Mouse (Mus musculus): ENCODE data around the gene Pbld1.
A peak's percentile ranks its signal among the peaks of the same experiment; 100 is the strongest.

Gene Pbld1

DNA sequence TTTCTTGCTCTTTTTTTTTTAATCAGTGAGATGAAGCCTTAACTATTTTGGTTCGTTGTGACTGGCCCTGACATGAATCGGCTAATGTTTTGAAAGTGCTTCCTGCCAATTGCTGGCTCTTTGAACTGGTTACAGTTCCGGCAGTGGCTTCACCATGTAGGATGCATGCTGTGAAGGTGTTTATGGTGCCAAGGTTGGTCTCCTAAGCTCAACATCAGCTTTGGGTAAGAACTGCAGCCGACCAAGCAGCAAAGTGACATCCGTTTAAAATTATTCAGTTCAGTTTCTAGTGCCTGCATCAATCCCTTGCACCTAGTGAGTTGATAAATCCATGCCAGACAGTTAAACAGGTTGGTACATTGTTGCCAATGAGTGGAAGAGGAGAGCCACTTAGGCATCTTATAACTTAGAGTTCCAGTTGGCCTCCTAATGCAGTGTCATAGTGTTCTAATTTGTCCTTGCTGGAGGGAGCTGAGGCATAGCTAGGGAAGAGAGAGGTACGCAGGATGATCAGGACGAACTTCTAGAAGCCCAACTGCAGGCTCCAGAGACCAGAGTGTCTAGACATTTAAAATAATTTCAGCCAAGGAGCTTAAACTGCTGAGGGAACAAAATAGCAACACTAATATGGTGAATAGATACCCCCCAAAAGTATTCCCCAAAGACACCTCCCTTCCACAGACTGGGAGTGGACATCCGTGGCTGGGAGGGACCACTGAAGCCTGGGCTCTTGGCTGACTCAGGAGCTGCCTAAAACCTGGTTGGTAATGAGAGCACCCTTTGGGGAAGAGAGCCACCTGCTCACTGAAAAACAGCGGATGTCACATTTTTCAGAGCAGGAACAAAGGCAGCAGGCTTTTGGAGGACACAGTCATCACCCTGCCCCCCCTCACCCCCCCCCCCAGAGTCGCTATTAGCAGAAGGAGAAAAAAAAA lies 32.9 kb downstream of the Pbld1 start:
- no peak for DNase-seq (ENCODE audit: extremely low spot score)

DNA sequence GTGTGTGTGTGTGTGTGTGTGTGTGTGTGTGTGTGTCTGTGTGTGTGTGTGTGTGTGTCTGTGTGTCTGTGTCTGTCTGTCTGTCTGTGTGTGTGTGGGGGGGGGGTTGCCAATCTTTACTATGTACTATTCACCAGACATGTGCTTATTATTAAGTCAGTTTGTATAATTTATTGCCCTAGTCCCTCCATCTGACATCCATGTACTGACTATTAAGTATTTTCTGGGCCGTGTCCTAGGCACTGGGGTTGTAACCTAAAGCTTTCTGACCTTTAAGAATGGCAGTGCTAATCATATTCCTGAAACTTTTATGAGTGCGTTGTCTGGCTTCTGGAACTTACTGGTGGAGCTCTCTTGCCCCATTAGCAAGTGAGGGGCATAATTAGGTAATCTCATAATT lies 36.8 kb downstream of the Pbld1 start:
- DNase-seq (ENCODE audit: extremely low spot score) = no peak

DNA sequence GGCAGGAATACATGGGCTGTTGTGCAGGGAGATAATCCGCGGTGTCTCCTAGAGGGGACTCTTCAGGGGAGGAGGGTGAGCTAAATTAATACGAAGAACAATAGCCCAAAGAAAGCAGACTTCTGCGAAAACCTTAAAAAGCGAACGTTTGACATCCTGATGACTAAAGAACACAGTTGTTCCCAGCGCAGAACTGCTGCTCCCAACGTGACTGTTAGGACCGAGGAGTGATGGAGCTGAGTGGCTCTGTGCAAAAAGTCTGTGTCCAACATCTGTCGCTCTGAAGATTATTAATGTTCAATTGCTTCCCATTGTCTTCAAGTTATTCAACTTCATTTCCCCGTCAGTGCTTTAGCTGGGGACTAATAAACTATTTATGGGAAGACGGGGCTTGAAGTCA lies 38.2 kb downstream of the Pbld1 start:
- DNase-seq (ENCODE audit: extremely low spot score) = no peak

DNA sequence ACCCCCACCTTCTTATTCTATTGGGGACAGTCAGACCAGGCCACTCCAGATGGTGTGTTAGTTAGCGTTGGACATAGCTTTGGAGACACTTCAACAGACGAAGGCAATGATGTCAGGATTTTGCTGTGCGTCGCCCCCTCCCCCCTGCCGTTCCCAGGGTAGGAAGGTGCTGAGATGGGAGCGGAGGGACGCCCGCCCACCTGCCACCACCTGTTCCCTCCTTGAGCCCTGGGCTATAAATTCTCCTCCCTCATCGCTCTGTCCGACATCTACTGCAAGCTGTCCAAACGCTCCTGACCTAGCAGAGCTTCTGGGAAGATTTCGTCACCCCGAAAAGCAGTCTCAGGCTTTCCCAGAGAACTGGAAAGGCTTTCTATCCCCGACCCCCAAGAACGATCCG lies 39.6 kb downstream of the Pbld1 start, which contains the start of gene Atoh7:
TSS of gene Atoh7 (plus strand) at position 131 of the 400 bp plus-strand sequence.
- DNase-seq (ENCODE audit: extremely low spot score) = no peak

DNA sequence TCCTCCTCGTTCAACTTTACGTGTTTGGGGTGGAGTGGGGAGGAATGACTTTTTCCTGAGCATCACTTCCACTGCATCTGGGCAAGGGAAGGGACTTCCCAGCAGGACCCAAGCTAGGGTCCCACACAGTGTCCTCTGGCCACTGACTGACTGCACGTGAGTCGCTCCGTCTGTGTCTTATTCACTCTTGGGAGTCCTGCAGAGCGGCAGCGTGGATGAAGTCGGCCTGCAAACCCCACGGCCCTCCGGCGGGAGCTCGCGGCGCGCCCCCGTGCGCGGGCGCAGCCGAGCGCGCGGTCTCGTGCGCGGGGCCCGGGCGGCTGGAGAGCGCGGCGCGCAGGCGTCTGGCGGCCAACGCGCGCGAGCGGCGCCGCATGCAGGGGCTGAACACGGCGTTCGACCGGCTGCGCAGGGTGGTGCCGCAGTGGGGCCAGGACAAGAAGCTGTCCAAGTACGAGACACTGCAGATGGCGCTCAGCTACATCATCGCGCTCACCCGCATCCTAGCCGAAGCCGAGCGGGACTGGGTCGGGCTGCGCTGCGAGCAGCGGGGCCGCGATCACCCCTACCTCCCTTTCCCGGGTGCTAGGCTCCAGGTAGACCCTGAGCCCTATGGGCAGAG lies 40.1 kb downstream of the Pbld1 start:
- peak; percentile 72 for DNase-seq (ENCODE audit: extremely low spot score)

DNA sequence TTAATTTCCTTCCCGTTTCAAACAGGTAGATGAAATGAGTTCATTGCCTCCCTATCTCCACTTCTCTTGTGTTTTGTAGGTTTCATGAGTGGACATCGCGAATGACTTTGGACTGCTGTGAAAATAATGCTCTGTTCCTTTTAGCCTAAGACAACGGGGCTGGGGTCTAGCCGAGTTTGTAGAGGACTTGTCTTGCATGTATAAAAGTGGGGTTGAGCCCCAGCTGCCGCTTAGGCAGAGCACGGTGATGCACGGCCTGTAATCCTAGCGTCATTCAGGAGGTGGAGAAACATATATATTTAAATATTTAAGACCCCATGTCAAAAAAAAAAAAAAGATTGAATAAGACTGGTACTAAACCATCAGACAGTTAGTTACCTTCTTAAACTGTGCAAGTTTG lies 40.7 kb downstream of the Pbld1 start:
- no peak for DNase-seq (ENCODE audit: extremely low spot score)

DNA sequence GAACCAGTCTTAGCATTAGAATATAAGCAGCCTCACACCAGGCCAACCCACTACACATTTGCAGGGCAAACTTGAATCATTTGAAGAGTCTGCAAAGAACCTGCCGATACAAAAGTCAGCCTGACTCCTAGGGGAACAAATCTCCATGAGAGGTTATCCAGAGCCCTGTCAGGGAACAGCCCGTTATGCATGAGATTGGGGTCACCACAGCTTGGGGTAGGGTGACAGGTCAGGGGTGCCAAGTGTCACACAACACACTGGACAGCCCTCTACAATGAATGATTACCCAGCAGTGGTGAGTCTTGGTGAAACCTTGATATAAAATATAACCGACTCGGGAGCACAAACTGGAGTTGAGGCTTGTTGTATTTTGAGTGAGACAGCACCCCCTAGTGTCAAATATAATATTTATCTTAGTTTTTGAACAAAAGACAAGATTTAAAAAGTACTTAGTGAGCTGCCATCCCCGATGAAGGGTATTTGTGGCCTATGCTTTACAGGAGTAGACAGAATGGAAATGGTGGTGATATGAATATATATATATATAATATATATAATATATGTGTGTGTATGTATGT lies 53.2 kb downstream of the Pbld1 start:
- DNase-seq (ENCODE audit: extremely low spot score) = peak; percentile 12

DNA sequence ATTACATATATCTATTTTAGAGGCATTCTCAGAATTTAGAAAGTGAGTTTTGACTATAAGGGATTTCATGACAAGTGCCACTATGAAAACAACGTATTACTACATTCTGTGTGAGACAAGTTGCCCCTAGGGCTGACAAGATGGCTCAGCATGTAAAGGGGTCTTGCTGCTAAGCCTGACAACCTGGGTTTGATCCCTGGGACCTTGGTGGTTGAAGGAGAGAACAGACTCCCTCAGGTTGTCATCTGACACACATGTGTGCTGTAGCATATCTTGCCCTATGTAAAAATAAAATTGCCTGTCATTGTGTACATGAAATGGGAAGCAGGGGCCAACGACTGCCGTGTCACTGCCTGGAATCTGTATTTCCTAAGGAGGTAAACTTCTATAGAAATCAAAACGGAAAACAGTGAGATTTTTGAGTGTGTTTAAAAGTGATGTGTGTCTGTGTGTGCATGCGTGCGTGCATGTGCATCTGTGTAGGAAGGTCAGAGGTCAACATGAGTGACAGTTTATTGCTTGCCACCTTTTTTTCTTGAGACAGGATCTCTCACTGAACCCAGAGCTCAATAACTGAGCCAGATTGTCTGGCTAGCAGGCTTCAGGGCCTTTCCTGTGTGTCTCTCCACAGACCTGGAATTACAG lies 53.9 kb downstream of the Pbld1 start:
- no peak for DNase-seq (ENCODE audit: extremely low spot score)

DNA sequence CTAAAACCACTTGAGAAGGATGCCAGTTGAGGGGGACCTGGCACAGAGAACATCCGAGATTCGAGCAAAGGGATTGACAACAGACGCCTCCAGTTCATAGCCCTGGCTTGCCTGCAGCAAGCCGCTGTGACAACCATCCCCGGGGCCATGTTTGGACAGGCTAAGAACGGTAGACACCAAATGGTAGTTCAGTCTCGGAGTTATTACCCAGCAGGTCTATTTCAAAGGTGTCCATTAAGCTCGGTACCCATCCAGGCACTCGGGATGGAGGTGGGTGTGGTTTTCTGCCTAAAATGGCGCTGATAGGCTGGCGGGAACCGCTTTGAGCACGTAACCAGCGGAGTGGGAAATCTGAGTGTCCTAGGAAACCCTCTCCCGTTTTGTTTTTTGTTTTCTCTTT lies 55.9 kb downstream of the Pbld1 start:
- no peak for DNase-seq (ENCODE audit: extremely low spot score)

DNA sequence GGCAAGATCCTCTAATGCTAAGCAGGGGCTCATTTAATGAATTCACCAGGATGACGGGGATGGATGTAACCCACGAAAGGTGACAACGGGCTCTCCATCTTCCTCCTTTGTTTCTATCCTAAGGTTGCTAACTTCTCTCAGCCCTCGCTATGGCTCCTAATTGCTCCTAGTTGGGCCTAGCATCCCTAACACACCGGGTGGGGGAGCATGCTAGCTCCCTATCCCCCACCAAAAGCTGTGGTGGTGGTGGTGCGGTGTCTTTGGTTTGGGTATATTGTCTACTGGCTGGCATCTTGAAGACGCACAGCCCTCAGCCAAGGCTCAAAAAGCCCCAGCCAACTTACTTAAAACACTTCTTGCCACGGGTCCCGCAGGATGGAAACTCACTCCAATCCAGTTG lies 56.4 kb downstream of the Pbld1 start:
- no peak for DNase-seq (ENCODE audit: extremely low spot score)

DNA sequence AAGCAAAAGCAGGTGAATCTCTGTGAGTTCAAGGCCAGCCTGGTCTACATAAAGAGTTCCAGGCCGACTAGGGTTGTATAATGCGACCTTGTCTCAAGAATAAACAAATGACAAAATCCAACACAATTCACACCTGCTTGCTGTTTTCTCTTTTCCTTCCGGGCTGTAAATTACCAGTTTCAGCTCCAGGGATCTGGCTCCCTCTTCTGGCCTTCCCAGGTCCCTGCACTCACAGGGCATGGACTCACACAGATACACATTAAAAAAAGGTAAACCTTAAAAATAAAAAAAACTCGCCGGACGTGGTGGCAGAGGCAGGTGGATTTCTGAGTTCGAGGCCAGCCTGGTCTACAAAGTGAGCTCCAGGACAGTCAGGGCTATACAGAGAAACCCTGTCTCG lies 57.6 kb downstream of the Pbld1 start:
- no peak for DNase-seq (ENCODE audit: extremely low spot score)

DNA sequence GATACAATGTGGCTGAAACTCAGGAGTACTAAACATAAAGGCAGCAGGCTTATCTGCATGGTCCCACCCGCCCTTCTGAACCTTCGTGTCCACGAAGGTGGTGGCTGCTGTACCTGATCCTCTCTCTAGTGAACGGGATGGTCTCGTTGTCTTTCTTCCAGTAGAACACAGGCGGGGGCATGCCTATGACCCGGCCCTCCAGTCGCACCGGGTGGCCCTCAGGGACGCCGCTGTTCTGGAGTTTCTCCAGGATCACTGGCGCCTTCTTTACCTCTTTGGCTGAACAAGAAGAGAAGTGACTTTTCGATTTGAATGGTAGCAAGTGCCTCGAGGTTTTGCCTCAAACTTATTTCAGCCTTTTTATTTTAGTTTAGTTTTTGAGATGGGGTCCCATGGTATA lies 60.0 kb downstream of the Pbld1 start:
- no peak for DNase-seq (ENCODE audit: extremely low spot score)

DNA sequence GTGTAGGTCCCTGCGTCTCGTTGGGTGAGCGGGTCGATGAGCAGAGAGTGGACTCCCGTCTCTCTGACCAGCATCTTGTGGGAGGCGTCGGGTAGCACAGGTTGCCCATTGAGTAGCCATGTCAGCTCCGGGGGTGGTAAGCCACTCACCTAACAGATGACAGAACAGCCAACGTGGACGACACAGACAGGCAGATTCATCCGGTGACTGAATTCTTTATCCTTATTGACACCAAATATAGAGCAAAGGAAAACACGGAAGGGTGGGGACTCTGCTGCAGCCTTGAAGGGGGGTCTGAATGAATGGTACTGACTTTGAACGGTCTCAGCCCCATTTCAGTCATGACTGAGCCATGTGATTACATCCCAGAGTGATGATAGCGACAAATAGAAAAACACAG lies 62.0 kb downstream of the Pbld1 start:
- DNase-seq (ENCODE audit: extremely low spot score) = no peak

DNA sequence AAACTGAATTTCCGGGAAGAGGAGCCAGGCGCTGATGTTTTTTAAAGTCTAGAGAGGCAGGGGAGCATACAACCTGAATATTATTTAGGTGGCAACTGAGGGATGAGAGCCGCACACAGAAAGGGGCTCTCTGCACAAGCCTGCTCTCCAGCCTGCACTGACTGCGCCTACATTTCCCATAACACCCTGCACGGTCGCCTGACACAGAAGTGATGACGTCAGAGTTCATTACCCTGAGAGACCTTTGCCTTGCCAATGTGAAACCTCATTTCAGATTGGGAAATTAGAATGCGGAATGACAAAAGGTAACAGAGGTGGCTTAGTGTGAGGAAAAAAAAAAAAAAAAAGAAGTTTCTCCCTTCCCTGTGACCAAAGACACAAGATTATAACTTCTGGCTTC lies 62.6 kb downstream of the Pbld1 start:
- peak; percentile 22 for DNase-seq (ENCODE audit: extremely low spot score)

DNA sequence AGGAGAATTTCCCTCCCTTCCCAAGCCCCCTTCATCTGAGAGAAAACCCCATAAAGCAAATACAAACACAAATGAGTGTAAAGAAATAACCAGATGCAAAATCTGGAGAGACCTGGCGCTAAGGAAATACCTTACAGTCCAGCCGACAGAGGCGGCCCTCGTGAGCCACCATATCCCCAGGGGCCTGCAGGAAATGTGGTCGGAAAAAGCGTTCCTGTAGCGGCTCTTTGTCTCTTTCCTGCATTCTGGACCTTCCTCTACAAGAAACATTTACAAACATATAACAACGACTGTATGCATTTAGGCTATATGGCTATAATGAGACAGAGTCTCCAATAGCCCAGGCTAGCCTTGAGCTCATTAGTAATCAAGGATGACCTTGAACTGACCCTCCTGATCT lies 63.2 kb downstream of the Pbld1 start:
- DNase-seq (ENCODE audit: extremely low spot score) = no peak

DNA sequence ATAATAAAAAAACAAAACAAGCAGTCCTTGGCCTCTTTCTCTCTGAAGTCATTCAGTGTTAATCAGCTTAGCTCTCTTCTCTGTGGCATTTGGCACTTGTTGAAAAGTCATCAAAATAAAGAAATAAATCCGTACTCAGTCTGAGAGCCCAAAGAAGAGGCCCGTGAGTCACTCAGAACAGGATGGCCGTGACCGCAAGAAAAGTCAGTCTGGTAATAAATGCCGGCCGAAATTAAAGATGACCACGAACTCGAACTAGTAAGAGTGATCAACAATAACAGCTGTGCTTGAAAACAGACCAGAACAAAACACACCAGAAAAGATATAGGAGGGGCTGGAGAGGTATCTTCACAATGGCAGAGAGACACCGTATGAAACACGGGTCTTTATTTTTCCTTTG lies 64.1 kb downstream of the Pbld1 start:
- no peak for DNase-seq (ENCODE audit: extremely low spot score)

DNA sequence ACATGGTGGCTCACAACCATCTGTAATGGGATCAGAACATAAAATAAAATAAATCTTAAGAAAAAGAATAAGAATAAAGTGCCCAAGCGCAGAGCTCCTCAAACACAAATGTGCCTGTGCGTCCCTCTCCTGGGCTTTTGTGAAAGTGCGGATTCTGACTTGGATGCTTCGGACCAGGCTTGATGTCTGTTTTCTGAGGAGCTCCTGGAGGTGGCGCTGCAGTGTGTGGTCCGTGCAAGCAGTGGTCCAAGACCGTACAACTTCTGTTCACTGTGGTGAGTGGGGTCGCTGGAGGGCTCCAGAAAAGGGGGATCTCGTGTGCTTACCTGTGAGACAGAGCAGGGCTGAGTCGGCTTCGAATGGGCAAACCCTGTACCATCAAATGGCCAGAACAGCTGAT lies 65.4 kb downstream of the Pbld1 start:
- peak; percentile 20 for DNase-seq (ENCODE audit: extremely low spot score)

DNA sequence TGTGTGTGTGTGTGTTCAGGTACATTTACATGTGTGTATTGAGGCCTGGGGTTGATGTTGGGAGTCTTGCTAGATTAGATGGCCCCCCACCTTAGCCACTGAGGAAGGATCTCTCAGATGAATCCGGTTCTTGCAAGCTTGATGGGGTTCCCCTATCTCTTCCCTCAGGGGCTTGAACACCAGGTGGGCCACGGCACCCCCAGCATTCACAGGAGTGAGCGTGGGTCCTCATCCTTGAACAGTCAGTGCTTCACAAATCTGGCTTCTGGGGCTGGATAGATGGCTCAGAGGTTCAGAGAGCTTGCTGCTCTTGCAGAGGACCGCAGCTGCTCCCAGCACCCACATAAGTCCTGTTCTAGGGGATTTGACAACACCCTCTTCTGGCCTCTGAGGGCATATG lies 66.2 kb downstream of the Pbld1 start:
- no peak for DNase-seq (ENCODE audit: extremely low spot score)

DNA sequence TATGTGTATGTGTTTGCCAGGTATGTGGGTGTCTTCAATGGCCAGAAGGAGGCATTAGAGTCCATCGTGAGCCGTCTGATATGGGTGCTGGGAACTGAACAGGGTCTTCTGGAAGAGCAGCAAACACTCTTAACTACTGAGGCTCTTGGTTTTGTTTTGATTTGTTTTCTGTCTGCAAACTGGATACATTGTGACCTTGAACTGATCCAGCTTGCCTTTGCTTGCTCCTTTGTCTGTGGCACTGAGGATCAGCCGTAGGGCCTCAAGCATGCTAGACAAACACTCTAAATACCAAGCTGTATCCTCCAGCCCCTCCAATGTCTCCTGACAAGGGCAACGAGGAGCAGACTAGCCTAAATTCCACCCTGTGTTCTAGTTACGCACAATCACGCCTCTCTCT lies 67.2 kb downstream of the Pbld1 start:
- DNase-seq (ENCODE audit: extremely low spot score) = no peak
